Mouse (Mus musculus): ENCODE data around the gene Pm20d2.

DNA sequence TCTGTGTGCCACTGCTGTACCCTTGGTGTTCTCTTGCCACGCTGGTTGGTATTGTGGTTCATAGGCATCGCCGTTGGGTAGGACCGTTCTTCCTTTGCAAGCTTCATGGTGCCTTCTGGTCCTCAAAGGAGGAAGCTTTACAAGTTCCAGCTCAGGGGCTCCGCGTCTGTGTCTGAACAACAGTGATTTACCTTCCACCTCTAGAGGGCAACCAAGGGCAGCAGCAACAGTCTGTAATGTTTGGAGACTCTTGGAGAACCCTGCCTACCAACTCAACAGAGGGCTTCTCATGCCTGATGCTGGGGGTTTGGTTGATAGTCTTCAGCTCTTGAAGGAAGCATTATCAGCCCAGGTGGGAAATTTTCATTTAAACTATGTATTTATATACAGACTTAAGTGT is 65.0 kb downstream of the Pm20d2 start:
- TF ChIP-seq CTCF (conservative IDR thresholded peaks at IDR 0.05; ENCODE audit: low read length) (peak; percentile 46), POU5F1 (IDR thresholded peaks at IDR 0.05; ENCODE audit: borderline replicate concordance, low read length) (no peak), NANOG (IDR thresholded peaks at IDR 0.05; ENCODE audit: borderline replicate concordance, low read length) (no peak)

Measured in E14TG2a.4 (cell line).